Mouse (Mus musculus): Measurements from ENCODE around the gene Slc45a3.

Gene Slc45a3

GRCm38 (mm10) chr1:131962606-131963084 lies at the start of gene Slc45a3:
Slc45a3 (plus strand) TSS chr1:131962967.
- peak; percentile 67 for DNase-seq

GRCm38 (mm10) chr1:131917634-131918033 lies 45.1 kb upstream of the Slc45a3 start:
- DNase-seq = no peak

- DNase-seq = no peak
Measured at GRCm38 (mm10) chr1:131919052-131919451, 43.7 kb upstream of the Slc45a3 start.

- no peak for DNase-seq
Measured at GRCm38 (mm10) chr1:131922100-131922499, 40.7 kb upstream of the Slc45a3 start.

- no peak for DNase-seq
Measured at GRCm38 (mm10) chr1:131933471-131933870, 29.3 kb upstream of the Slc45a3 start.

GRCm38 (mm10) chr1:131937659-131938305 lies 25.0 kb upstream of the Slc45a3 start:
- DNase-seq = peak; percentile 83

GRCm38 (mm10) chr1:131938811-131939210 lies 24.0 kb upstream of the Slc45a3 start:
- no peak for DNase-seq

GRCm38 (mm10) chr1:131940711-131941244 lies 22.0 kb upstream of the Slc45a3 start:
- no peak for DNase-seq

- DNase-seq = no peak
Measured at GRCm38 (mm10) chr1:131941501-131941900, 21.3 kb upstream of the Slc45a3 start.

- DNase-seq = no peak
Measured at GRCm38 (mm10) chr1:131942621-131943590, 19.9 kb upstream of the Slc45a3 start.

- no peak for DNase-seq
Measured at GRCm38 (mm10) chr1:131945674-131946440, 16.9 kb upstream of the Slc45a3 start.

GRCm38 (mm10) chr1:131946462-131947215 lies 16.1 kb upstream of the Slc45a3 start:
- DNase-seq = no peak

- DNase-seq = no peak
Measured at GRCm38 (mm10) chr1:131947997-131948525, 14.7 kb upstream of the Slc45a3 start.

- DNase-seq = peak; percentile 52
Measured at GRCm38 (mm10) chr1:131954242-131954865, 8.4 kb upstream of the Slc45a3 start.

- DNase-seq = no peak
Measured at GRCm38 (mm10) chr1:131955131-131955757, 7.5 kb upstream of the Slc45a3 start.

GRCm38 (mm10) chr1:131957416-131957815 lies 5.4 kb upstream of the Slc45a3 start:
- no peak for DNase-seq

- no peak for DNase-seq
Measured at GRCm38 (mm10) chr1:131961004-131961403, 1.8 kb upstream of the Slc45a3 start.

- DNase-seq = peak; percentile 69
Measured at GRCm38 (mm10) chr1:131963085-131963951, 551 bp downstream of the Slc45a3 start.

GRCm38 (mm10) chr1:131964100-131964499 lies 1.3 kb downstream of the Slc45a3 start:
- DNase-seq = no peak

- no peak for DNase-seq
Measured at GRCm38 (mm10) chr1:131964580-131964979, 1.8 kb downstream of the Slc45a3 start.

Data from thymus, postnatal 4 days (tissue).